Mouse (Mus musculus) olfactory bulb, adult 2 months (tissue): Measurements from ENCODE around the gene Erh.

Experiments
- CTCF ChIP-seq: fragments of 200-500 bp; IDR thresholded peaks from 2 replicates; pipeline ENCODE4 v1.5.1; 2012; ENCODE audit warnings: low read depth, mild to moderate bottlenecking, low read length, moderate library complexity; ENCODE audit not compliant: insufficient read depth
- POLR2A ChIP-seq: fragments of 200-500 bp; IDR thresholded peaks from 2 replicates; pipeline ENCODE4 v1.6.1; 2012; ENCODE audit warnings: mild to moderate bottlenecking, low read depth, low read length, moderate library complexity; ENCODE audit not compliant: insufficient read depth

DNA sequence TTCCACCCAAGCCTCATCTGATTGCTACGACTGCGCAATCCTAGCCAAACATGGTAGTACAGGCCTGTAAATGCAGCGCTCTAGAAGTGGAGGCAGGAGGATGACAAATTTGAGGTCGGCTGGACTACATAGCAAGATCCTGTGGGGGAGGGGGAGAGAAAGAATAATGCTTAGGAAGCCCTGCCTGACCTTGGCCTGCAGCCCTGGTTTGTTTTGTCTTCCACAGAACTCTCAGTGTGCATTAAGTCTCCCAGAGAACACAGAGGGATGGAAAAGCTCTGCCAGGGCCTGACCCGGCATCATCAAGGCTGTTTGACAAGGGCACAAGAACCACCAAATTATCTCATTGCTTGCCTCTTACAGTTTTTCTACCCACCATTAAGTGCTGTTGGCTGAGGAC is 45.6 kb upstream of the Erh start:
- TF ChIP-seq POLR2A (no peak), CTCF (no peak)
